Mouse (Mus musculus) embryonic facial prominence, embryonic 11.5 days (tissue): ENCODE results near the gene Ranbp3l. TPM values are rescaled to one million over a fixed set of nuclear protein-coding genes. Genes with fewer than 3 reads are reported as not detected.

ENCODE experiments used
- ATAC-seq: fragments of 200-750 bp; cut with Nextera tagmentation; replicated peaks from 2 replicates; pipeline ENCODE4 v1.8.0; 2017; ENCODE audit warnings: low read depth; ENCODE audit not compliant: insufficient number of reproducible peaks, low FRiP score, low TSS enrichment
- DNase-seq: peaks from one replicate; pipeline ENCODE4 v3.0.0-alpha.2; 2015; ENCODE audit warnings: low spot score
- H3K27ac ChIP-seq: fragments of 300-500 bp; sonication (generic); replicated peaks from 2 replicates; pipeline ENCODE4 v1.5.1; 2014; ENCODE audit warnings: mild to moderate bottlenecking, low read depth, low read length, control low read depth
- H3K27me3 ChIP-seq: fragments of 300-500 bp; sonication (generic); 2 replicates; pipeline ENCODE4 v1.6.1; 2014; ENCODE audit warnings: mild to moderate bottlenecking, low read length, moderate library complexity, mixed read lengths; ENCODE audit not compliant: control insufficient read depth, insufficient read depth
- H3K36me3 ChIP-seq: fragments of 300-500 bp; sonication (generic); replicated peaks from 2 replicates; pipeline ENCODE4 v1.6.1; 2014; ENCODE audit warnings: low read depth, mild to moderate bottlenecking, low read length, moderate library complexity, mixed read lengths; ENCODE audit not compliant: control insufficient read depth, insufficient read depth
- H3K4me1 ChIP-seq: fragments of 300-500 bp; sonication (generic); 2 replicates; pipeline ENCODE4 v1.6.1; 2014; ENCODE audit warnings: low read length, mixed read lengths; ENCODE audit not compliant: control insufficient read depth, insufficient read depth
- H3K4me2 ChIP-seq: fragments of 300-500 bp; sonication (generic); 2 replicates; pipeline ENCODE4 v1.6.1; 2014; ENCODE audit warnings: low read depth, mild to moderate bottlenecking, control low read depth, low read length, moderate library complexity
- H3K4me3 ChIP-seq: fragments of 300-500 bp; sonication (generic); 2 replicates; pipeline ENCODE4 v1.5.1; 2014; ENCODE audit warnings: low read depth, low read length, control low read depth
- H3K9ac ChIP-seq: fragments of 300-500 bp; sonication (generic); replicated peaks from 2 replicates; pipeline ENCODE4 v1.6.1; 2014; ENCODE audit warnings: mild to moderate bottlenecking, control low read depth, low read length
- H3K9me3 ChIP-seq: fragments of 300-500 bp; sonication (generic); replicated peaks from 2 replicates; pipeline ENCODE4 v1.6.1; 2016; ENCODE audit warnings: mild to moderate bottlenecking, low read length, inconsistent platforms, mixed read lengths; ENCODE audit not compliant: control insufficient read depth
- WGBS: fragments of 180-500 bp; shearing (Covaris S2); extraction: QIAGEN DNeasy Blood & Tissue Kit; methylation state at CpG from one replicate; pipeline ENCODE4 v1.1.7; 2014; 5-methylcytosine and 5-hydroxymethylcytosine counted together
- polyA plus RNA-seq: library from polyadenylated mRNA; unstranded; fragments of >200 nt; fragmentation: Nextera tagmentation; extraction: Ambion mirVana; gene quantifications from 2 replicates; pipeline ENCODE4 v1.2.1, GENCODE M21; 2014

Ranbp3l gene
- polyA plus RNA-seq, 1 experiment from 2014 or later: not detected

GRCm38 (mm10) chr15:9072630-9073029 lies 104.9 kb downstream of the Ranbp3l start:
- Histone ChIP-seq H3K36me3 (no peaks in the 10 kb centered on the region), H3K9ac (peak overlapping the region; percentile 90), H3K9me3 (no peaks in the 10 kb centered on the region), H3K4me2 (peak overlapping the region; percentile 82), H3K27ac (no peak overlapping the region), H3K27me3 (no peaks in the 10 kb centered on the region), H3K4me1 (no peaks in the 10 kb centered on the region; the same call in 1 of the 2 replicates), H3K4me3 (peak overlapping the region; percentile 89)
- 39% methylated on average over 5 of the region's 5 CpGs for WGBS
- ATAC-seq (no peak), DNase-seq (no peak)

- DNase-seq (no peak), ATAC-seq (no peak)
- H3K4me1 ChIP-seq: no peaks in the 10 kb centered on the region; the same call in 1 of the 2 replicates
- H3K4me3 ChIP-seq: peak overlapping the region; percentile 89
- no peak overlapping the region; the same call in 1 of the 2 replicates for H3K9ac ChIP-seq
- peak overlapping the region; percentile 82; the same call in 1 of the 2 replicates for H3K4me2 ChIP-seq
- H3K36me3 ChIP-seq: no peaks in the 10 kb centered on the region
- no peaks in the 10 kb centered on the region for H3K27me3 ChIP-seq
- H3K9me3 ChIP-seq: no peaks in the 10 kb centered on the region
- WGBS: 46% methylated on average over 12 of the region's 12 CpGs
- H3K27ac ChIP-seq: no peak overlapping the region
Measured at GRCm38 (mm10) chr15:9073067-9073608, 105.4 kb downstream of the Ranbp3l start.

GRCm38 (mm10) chr15:9073684-9074083 lies 105.9 kb downstream of the Ranbp3l start:
- Histone ChIP-seq H3K27me3 (no peaks in the 10 kb centered on the region), H3K4me2 (no peak overlapping the region; the same call in 1 of the 2 replicates), H3K36me3 (no peaks in the 10 kb centered on the region), H3K4me3 (no peak overlapping the region), H3K27ac (no peak overlapping the region), H3K4me1 (no peaks in the 10 kb centered on the region; the same call in 1 of the 2 replicates), H3K9ac (no peak overlapping the region; the same call in 1 of the 2 replicates), H3K9me3 (no peaks in the 10 kb centered on the region)
- 85% methylated on average over 5 of the region's 5 CpGs for WGBS
- ATAC-seq: no peak
- no peak for DNase-seq

GRCm38 (mm10) chr15:9074139-9074538 lies 106.4 kb downstream of the Ranbp3l start:
- H3K27ac ChIP-seq: no peak overlapping the region
- H3K27me3 ChIP-seq: no peaks in the 10 kb centered on the region
- no peak overlapping the region; the same call in 1 of the 2 replicates for H3K9ac ChIP-seq
- no peaks in the 10 kb centered on the region for H3K9me3 ChIP-seq
- no peaks in the 10 kb centered on the region; the same call in 1 of the 2 replicates for H3K4me1 ChIP-seq
- no peak overlapping the region; the same call in 1 of the 2 replicates for H3K4me2 ChIP-seq
- no peaks in the 10 kb centered on the region for H3K36me3 ChIP-seq
- ATAC-seq: no peak
- no peak overlapping the region for H3K4me3 ChIP-seq
- WGBS: 29% methylated on average over 2 of the region's 2 CpGs
- DNase-seq: no peak

- ATAC-seq (no peak), DNase-seq (no peak)
- H3K9ac ChIP-seq: no peak overlapping the region
- H3K4me2 ChIP-seq: no peak overlapping the region
- H3K4me3 ChIP-seq: no peak overlapping the region
- no peaks in the 10 kb centered on the region for H3K27me3 ChIP-seq
- no peaks in the 10 kb centered on the region; the same call in 1 of the 2 replicates for H3K4me1 ChIP-seq
- H3K27ac ChIP-seq: no peak overlapping the region
- no peaks in the 10 kb centered on the region for H3K36me3 ChIP-seq
- 16% methylated on average over 4 of the region's 4 CpGs for WGBS
- no peaks in the 10 kb centered on the region for H3K9me3 ChIP-seq
Measured at GRCm38 (mm10) chr15:9074671-9075070, 106.9 kb downstream of the Ranbp3l start.

GRCm38 (mm10) chr15:9075608-9076200 lies 108.0 kb downstream of the Ranbp3l start:
- ATAC-seq: no peak
- no peak overlapping the region for H3K4me3 ChIP-seq
- 56% methylated on average over 14 of the region's 14 CpGs for WGBS
- H3K9me3 ChIP-seq: no peaks in the 10 kb centered on the region
- no peaks in the 10 kb centered on the region; the same call in 1 of the 2 replicates for H3K4me1 ChIP-seq
- no peak overlapping the region for H3K4me2 ChIP-seq
- no peak overlapping the region for H3K27ac ChIP-seq
- no peak for DNase-seq
- no peaks in the 10 kb centered on the region for H3K36me3 ChIP-seq
- H3K27me3 ChIP-seq: no peaks in the 10 kb centered on the region
- H3K9ac ChIP-seq: no peak overlapping the region

GRCm38 (mm10) chr15:9078481-9079300 lies 110.9 kb downstream of the Ranbp3l start:
- H3K27ac ChIP-seq: no peak overlapping the region
- no peaks in the 10 kb centered on the region; the same call in 1 of the 2 replicates for H3K4me1 ChIP-seq
- no peak for DNase-seq
- ATAC-seq: no peak
- no peaks in the 10 kb centered on the region for H3K27me3 ChIP-seq
- no peak overlapping the region for H3K4me3 ChIP-seq
- no peaks in the 10 kb centered on the region for H3K9me3 ChIP-seq
- H3K4me2 ChIP-seq: no peak overlapping the region
- no peak overlapping the region for H3K9ac ChIP-seq
- 69% methylated on average over 12 of the region's 12 CpGs for WGBS
- H3K36me3 ChIP-seq: no peaks in the 10 kb centered on the region
